Mouse (Mus musculus): Measurements from ENCODE around the gene Gm42688. TPM values are rescaled to one million over a fixed set of nuclear protein-coding genes. Genes with fewer than 3 reads are reported as not detected.

Gene Gm42688
- total and polyA plus RNA-seq, 2 experiments: 1.8 to 2.5 TPM

GRCm38 (mm10) chr6:83138056-83138455, 36.6 kb downstream of the Gm42688 start:
- peak overlapping the region; percentile 79; the same call in 1 of the 2 replicates for H3K4me3 ChIP-seq (ENCODE audit: insufficient read depth, low read depth, low read length)
- peak overlapping the region; percentile 46 for H3K27ac ChIP-seq (replicated peaks; ENCODE audit: insufficient read depth, low read depth, low read length)
- no peak for DNase-seq (ENCODE audit: extremely low read depth, low read depth, low spot score)
- WGBS: 7% methylated on average over 11 of the region's 11 CpGs
- TF ChIP-seq POLR2A (IDR thresholded peaks at IDR 0.05; ENCODE audit: extremely low read depth, insufficient read depth, low read length) (no peak), CTCF (IDR thresholded peaks at IDR 0.05; ENCODE audit: low read depth, low read length) (no peak)
- peaks cover 2% of the 10 kb centered on the region; the same call in 1 of the 2 replicates for H3K79me2 ChIP-seq (ENCODE audit: control insufficient read depth, insufficient read depth, low read length)
- no peaks in the 10 kb centered on the region for H3K27me3 ChIP-seq (ENCODE audit: control insufficient read depth, insufficient read depth, low read length)
- peak overlapping the region; percentile 54 for H3K9ac ChIP-seq (ENCODE audit: low read depth, low read length)
- no peaks in the 10 kb centered on the region for H3K36me3 ChIP-seq (ENCODE audit: control insufficient read depth, insufficient read depth, low read length)
- peaks cover 18% of the 10 kb centered on the region for H3K4me1 ChIP-seq (ENCODE audit: control insufficient read depth, insufficient read depth, low read length)

- H3K27ac ChIP-seq (replicated peaks; ENCODE audit: insufficient read depth, low read depth, low read length): no peak overlapping the region
- DNase-seq (ENCODE audit: extremely low read depth, low read depth, low spot score): no peak
- no peaks in the 10 kb centered on the region for H3K36me3 ChIP-seq (ENCODE audit: control insufficient read depth, insufficient read depth, low read length)
- peaks cover 12% of the 10 kb centered on the region for H3K4me1 ChIP-seq (ENCODE audit: control insufficient read depth, insufficient read depth, low read length)
- no peak overlapping the region for H3K4me3 ChIP-seq (ENCODE audit: insufficient read depth, low read depth, low read length)
- TF ChIP-seq CTCF (IDR thresholded peaks at IDR 0.05; ENCODE audit: low read depth, low read length) (no peak), POLR2A (IDR thresholded peaks at IDR 0.05; ENCODE audit: extremely low read depth, insufficient read depth, low read length) (no peak)
- WGBS: 96% methylated on average over 8 of the region's 8 CpGs
- peaks cover 2% of the 10 kb centered on the region; the same call in 1 of the 2 replicates for H3K79me2 ChIP-seq (ENCODE audit: control insufficient read depth, insufficient read depth, low read length)
- H3K9ac ChIP-seq (ENCODE audit: low read depth, low read length): no peak overlapping the region
- no peaks in the 10 kb centered on the region for H3K27me3 ChIP-seq (ENCODE audit: control insufficient read depth, insufficient read depth, low read length)
Measured at GRCm38 (mm10) chr6:83140044-83140443, 38.6 kb downstream of the Gm42688 start.

- TF ChIP-seq CTCF (IDR thresholded peaks at IDR 0.05; ENCODE audit: low read depth, low read length): no peak
- no peak for TF ChIP-seq POLR2A (IDR thresholded peaks at IDR 0.05; ENCODE audit: extremely low read depth, insufficient read depth, low read length)
- Histone ChIP-seq H3K4me1 (ENCODE audit: control insufficient read depth, insufficient read depth, low read length) (peaks cover 7% of the 10 kb centered on the region), H3K27me3 (ENCODE audit: control insufficient read depth, insufficient read depth, low read length) (no peaks in the 10 kb centered on the region), H3K27ac (replicated peaks; ENCODE audit: insufficient read depth, low read depth, low read length) (no peak overlapping the region), H3K36me3 (ENCODE audit: control insufficient read depth, insufficient read depth, low read length) (no peaks in the 10 kb centered on the region), H3K79me2 (ENCODE audit: control insufficient read depth, insufficient read depth, low read length) (peaks cover 2% of the 10 kb centered on the region; the same call in 1 of the 2 replicates), H3K4me3 (ENCODE audit: insufficient read depth, low read depth, low read length) (no peak overlapping the region), H3K9ac (ENCODE audit: low read depth, low read length) (no peak overlapping the region)
- DNase-seq (ENCODE audit: extremely low read depth, low read depth, low spot score): no peak
- WGBS: 73% methylated on average over 4 of the region's 4 CpGs
Measured at GRCm38 (mm10) chr6:83141636-83142035, 40.2 kb downstream of the Gm42688 start.

GRCm38 (mm10) chr6:83142211-83142731, 40.9 kb downstream of the Gm42688 start:
- no peak overlapping the region for H3K9ac ChIP-seq (ENCODE audit: low read depth, low read length)
- 70% methylated on average over 41 of the region's 41 CpGs for WGBS
- TF ChIP-seq POLR2A (IDR thresholded peaks at IDR 0.05; ENCODE audit: extremely low read depth, insufficient read depth, low read length) (no peak), CTCF (IDR thresholded peaks at IDR 0.05; ENCODE audit: low read depth, low read length) (no peak)
- H3K36me3 ChIP-seq (ENCODE audit: control insufficient read depth, insufficient read depth, low read length): no peaks in the 10 kb centered on the region
- H3K4me3 ChIP-seq (ENCODE audit: insufficient read depth, low read depth, low read length): no peak overlapping the region
- H3K27ac ChIP-seq (replicated peaks; ENCODE audit: insufficient read depth, low read depth, low read length): no peak overlapping the region
- no peaks in the 10 kb centered on the region for H3K27me3 ChIP-seq (ENCODE audit: control insufficient read depth, insufficient read depth, low read length)
- DNase-seq (ENCODE audit: extremely low read depth, low read depth, low spot score): no peak
- H3K79me2 ChIP-seq (ENCODE audit: control insufficient read depth, insufficient read depth, low read length): peaks cover 2% of the 10 kb centered on the region; the same call in 1 of the 2 replicates
- peaks cover 7% of the 10 kb centered on the region for H3K4me1 ChIP-seq (ENCODE audit: control insufficient read depth, insufficient read depth, low read length)

- no peak overlapping the region for H3K4me3 ChIP-seq (ENCODE audit: insufficient read depth, low read depth, low read length)
- peaks cover 2% of the 10 kb centered on the region; the same call in 1 of the 2 replicates for H3K79me2 ChIP-seq (ENCODE audit: control insufficient read depth, insufficient read depth, low read length)
- TF ChIP-seq POLR2A (IDR thresholded peaks at IDR 0.05; ENCODE audit: extremely low read depth, insufficient read depth, low read length) (no peak), CTCF (IDR thresholded peaks at IDR 0.05; ENCODE audit: low read depth, low read length) (no peak)
- 91% methylated on average over 11 of the region's 11 CpGs for WGBS
- H3K36me3 ChIP-seq (ENCODE audit: control insufficient read depth, insufficient read depth, low read length): no peaks in the 10 kb centered on the region
- no peak overlapping the region for H3K9ac ChIP-seq (ENCODE audit: low read depth, low read length)
- H3K27ac ChIP-seq (replicated peaks; ENCODE audit: insufficient read depth, low read depth, low read length): no peak overlapping the region
- no peaks in the 10 kb centered on the region for H3K27me3 ChIP-seq (ENCODE audit: control insufficient read depth, insufficient read depth, low read length)
- no peak for DNase-seq (ENCODE audit: extremely low read depth, low read depth, low spot score)
- H3K4me1 ChIP-seq (ENCODE audit: control insufficient read depth, insufficient read depth, low read length): peaks cover 5% of the 10 kb centered on the region
Measured at GRCm38 (mm10) chr6:83142886-83143285, 41.5 kb downstream of the Gm42688 start.

GRCm38 (mm10) chr6:83145209-83145608, 43.8 kb downstream of the Gm42688 start:
- WGBS: 71% methylated on average over 2 of the region's 2 CpGs
- Histone ChIP-seq H3K4me3 (ENCODE audit: insufficient read depth, low read depth, low read length) (no peak overlapping the region), H3K36me3 (ENCODE audit: control insufficient read depth, insufficient read depth, low read length) (no peaks in the 10 kb centered on the region), H3K4me1 (ENCODE audit: control insufficient read depth, insufficient read depth, low read length) (no peaks in the 10 kb centered on the region), H3K27ac (replicated peaks; ENCODE audit: insufficient read depth, low read depth, low read length) (no peak overlapping the region), H3K27me3 (ENCODE audit: control insufficient read depth, insufficient read depth, low read length) (no peaks in the 10 kb centered on the region), H3K9ac (ENCODE audit: low read depth, low read length) (no peak overlapping the region), H3K79me2 (ENCODE audit: control insufficient read depth, insufficient read depth, low read length) (no peaks in the 10 kb centered on the region)
- DNase-seq (ENCODE audit: extremely low read depth, low read depth, low spot score): no peak
- TF ChIP-seq POLR2A (IDR thresholded peaks at IDR 0.05; ENCODE audit: extremely low read depth, insufficient read depth, low read length): no peak
- TF ChIP-seq CTCF (IDR thresholded peaks at IDR 0.05; ENCODE audit: low read depth, low read length): no peak

Data from liver, adult 2 months (tissue).